Mouse (Mus musculus) cerebellum, adult 9-11 months (tissue): ENCODE measurements at regions not wholly inside any gene's neighbourhood (a gene's known extent, or its start where the extent isn't known, plus 50 kb on each side); places are given as distances from the start of the nearest gene placed in this dataset.

ENCODE experiments used
- DNase-seq: peaks from one replicate; pipeline ENCODE4 v3.0.0; 2022

DNA sequence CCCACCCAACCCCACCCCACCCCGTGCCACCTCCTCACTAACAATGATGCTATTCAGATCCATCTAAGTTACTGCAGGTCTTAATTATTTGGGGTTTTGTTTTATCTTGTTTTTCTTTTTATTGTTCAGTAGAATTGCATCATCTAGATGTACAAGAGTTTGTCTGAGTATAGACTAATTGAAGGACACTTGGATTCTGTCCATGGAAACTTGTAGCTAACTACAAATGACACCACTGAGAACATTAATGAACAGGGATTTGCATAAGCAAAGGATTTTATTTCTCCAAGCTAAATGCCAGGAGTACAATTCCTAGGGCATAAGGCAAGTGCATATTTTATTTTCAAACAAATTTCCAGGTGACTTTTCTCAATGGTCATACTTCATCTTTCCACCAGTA is 318.4 kb upstream of the Slc7a11 start:
- DNase-seq = no peak

DNA sequence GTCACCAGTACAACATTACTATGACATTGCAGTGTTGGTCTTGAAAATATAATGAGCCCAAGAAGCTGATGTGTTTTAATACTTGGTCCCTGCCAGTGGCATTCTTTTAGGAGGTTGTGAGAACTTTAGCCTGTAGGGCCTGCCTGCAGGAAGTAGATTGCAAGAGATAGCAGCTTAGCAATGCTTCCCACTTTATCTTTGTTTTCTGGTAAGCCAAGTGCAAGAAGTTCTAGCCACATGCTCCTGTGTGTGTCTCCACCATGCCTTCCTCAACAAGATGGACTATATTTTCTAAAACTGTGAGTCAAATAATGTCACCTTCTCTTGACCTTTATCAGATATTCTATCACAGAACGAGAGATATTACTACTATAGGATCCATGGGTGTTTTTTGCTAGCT is 314.7 kb upstream of the Slc7a11 start:
- DNase-seq = no peak

GRCm38 (mm10) chr3:50737173-50737572 is 293.8 kb upstream of the Slc7a11 start:
- no peak for DNase-seq

DNA sequence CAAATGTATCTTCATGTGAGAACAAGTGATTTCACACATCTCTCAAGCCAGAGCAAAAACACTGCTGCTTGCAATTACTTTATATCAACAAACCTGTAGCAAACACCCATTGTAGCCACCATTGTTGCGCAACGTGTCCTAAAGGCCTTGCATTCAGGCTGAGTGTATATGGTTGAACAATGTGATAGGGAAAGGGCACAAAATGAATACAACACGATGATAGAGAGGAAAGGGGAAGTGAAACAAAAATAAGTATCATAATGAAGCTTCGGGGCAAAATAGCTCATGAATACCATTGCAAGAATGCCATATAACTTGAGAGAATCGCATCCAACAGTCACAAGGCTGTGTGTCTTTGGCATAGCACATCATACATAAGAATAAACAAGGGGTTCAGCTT is 275.6 kb upstream of the Slc7a11 start:
- no peak for DNase-seq

DNA sequence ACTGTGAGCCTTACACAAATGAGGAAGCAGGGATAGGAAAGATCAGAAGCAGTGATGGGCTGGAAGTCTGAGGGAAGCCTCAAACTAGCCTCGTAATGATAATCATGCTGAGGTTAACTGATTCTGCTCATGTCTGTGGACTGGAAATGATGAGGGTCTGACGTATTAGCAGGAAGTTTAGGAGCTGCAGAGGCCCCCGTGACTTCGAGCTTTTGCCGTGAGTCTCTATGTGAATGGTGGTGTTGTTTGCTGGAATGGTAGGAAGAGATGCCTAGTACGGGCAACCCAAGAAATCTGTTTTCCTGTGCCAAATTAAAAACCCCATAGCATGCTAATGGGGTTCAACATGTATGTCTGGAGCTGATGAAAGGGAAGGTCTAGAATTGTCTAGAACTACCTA is 270.0 kb upstream of the Slc7a11 start:
- DNase-seq = no peak

GRCm38 (mm10) chr3:50709415-50709989 is 266.1 kb upstream of the Slc7a11 start:
- DNase-seq = no peak

- no peak for DNase-seq
Measured at GRCm38 (mm10) chr3:50706707-50707106, 263.3 kb upstream of the Slc7a11 start.

- DNase-seq = no peak
Measured at GRCm38 (mm10) chr3:50694904-50695680, 251.7 kb upstream of the Slc7a11 start.

DNA sequence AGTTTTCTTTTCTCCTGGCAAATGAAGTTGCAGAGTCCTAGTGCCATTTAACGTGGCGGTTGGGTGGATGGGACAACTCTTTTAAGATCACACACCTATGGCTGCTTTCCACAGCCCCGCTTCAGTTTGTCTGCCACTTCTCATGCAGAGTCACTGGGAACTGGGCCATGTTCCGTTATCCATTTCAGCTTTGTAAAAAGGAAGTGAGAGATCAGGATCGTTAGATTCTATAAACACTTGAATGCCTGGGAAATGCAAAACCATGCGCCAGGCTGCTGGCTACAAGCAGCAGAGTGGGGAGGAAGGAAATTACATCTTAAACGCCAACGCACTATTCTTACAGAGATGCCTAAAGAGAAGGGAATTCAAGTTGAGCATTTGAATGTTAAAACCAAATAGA is 251.1 kb upstream of the Slc7a11 start:
- peak; percentile 6 for DNase-seq

DNA sequence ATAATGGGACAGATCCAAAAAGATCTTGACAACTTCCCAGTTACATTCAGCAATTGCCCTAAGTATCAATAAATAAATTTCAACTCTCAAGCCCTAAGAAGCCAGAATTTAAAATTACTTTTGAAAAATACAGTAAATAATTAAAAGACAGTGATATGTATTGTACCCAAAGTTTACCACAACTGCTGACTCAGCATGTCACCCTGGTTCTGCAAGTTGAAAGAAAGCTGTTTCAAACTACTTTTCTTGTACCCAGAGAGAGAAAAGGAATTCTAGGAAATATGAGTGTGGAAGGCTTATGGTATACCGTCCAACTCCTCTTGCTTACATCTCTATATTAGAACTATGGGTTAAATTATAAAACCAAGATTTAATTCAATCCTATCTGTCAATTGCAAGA is 248.9 kb upstream of the Slc7a11 start:
- DNase-seq = no peak

DNA sequence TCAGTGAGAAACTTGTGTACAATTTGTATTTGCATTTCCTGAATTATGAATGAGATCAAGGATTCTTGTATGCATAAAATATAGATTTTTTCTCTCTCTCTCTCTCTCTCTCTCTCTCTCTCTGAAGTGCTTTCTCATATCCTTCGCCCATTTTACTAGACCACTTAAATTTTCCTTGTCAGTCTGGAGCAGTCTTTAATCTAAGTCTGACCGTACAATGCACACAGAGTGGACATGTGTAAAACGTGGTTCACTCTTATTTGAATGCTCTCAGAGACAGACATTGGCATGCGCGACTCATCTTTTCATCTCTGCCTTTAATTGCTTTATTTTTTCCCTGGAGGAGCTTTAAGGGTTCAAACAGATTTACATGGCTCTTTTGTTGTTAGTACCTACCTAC is 247.3 kb upstream of the Slc7a11 start:
- DNase-seq = no peak

GRCm38 (mm10) chr3:50689375-50689774 is 246.0 kb upstream of the Slc7a11 start:
- no peak for DNase-seq

- no peak for DNase-seq
Measured at GRCm38 (mm10) chr3:50687755-50688154, 244.3 kb upstream of the Slc7a11 start.

DNA sequence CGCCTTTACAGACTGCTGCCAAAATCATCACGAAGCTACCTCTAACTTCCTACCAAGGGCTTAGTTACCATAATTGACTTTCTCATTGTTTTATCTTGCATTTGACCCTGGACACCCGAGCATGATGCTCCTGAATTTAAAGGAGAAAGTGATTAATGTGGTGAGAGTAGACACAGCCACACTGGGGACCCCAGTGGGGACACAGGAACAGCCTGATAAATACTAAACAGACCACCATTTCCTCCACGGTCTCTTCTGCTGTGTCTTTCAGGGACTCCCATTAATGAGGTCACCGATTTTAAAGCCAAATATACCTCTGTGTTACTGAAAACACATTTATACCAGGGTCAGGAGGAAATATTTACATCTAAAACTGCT is 235.2 kb upstream of the Slc7a11 start:
- DNase-seq = no peak

GRCm38 (mm10) chr3:50677953-50678610 is 234.7 kb upstream of the Slc7a11 start:
- no peak for DNase-seq

GRCm38 (mm10) chr3:50675769-50676168 is 232.4 kb upstream of the Slc7a11 start:
- no peak for DNase-seq

DNA sequence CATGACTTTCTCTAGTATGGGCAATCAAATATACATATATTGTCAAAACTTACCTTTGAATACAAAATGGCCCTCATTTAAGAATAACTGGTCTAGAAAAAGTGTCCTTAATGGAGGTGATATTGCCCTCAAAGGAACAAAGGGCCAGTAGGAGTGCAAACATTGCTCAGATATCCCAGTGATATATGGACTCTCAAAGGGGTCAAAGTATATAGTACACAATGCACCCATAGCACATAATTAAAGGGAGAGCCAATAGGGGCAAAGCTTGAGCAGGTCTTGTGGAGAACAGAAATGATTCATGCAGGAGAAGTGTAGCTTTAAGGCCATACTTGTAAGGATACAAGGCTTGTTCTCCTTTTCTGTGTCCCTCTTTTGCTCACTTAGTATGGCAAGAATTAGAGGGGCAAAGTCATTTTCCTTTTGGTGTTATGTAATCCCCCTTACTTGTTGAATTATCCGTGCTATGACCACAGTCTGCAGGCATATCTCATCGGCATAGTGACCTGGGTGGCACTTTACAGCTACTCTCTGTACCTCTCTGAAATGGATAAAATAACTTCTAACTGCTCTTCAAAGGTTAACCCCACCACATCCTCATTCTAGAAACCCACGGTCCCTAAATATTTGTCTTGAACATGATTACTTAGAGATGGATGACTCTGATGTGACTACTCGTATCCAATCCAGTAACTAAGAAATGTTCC is 231.6 kb upstream of the Slc7a11 start:
- no peak for DNase-seq

DNA sequence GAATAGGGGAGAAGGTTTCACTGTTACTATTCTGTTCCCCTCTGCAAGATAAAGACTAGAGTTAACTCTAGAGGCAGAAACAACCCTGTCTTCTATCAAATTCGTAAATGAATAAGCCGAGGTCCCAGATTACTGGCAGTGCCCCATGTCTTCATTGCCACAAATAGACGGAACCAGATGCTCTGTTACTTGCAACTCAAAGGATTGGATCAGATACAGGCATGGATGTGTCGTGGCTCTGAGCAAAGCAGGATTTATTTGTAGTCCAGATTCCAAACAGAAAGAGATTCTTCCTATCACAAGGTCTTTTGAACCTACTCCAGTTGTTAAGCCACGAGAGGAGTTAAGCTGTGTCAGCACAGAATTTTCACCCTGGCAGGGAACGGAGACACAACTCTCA is 221.9 kb upstream of the Slc7a11 start:
- no peak for DNase-seq

DNA sequence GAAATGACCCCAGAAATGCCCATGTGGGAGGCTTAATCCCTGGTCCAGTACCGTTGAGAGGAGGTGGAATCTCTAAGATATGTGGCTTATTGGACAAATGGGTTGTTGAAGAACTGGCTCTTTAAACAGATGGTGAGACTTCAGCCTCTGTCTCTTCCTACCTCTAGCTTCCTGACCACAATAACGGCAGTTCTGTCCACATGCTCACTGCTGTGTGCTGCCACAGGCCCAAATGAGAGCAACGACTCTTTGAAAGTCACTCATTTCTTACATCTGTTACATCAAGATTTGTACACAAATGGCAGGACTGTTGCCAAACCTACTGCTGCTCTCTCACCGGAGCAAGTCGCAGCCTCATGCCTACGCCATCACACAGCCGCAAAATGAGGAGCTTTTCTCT is 217.6 kb upstream of the Slc7a11 start:
- DNase-seq = no peak

DNA sequence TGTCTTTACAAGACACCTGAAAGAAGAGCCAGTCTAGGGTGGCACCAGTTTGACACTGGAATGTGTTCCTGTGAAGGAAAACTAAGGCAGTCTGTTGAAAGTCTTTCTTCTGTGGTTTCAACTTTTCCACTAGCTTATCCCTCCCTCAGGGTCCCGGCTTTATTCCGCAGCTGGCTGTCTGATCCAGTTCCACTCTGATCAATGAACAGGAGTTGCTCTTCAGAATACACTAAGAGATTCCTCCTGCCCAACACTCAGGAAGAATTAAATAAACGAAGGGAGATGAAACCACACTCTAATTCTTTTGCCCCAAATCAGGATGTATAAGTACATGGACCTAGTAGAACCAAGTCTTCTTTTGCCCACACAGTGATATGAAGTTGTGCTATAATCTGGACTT is 217.2 kb upstream of the Slc7a11 start:
- no peak for DNase-seq

- no peak for DNase-seq
Measured at GRCm38 (mm10) chr3:50657890-50658289, 214.5 kb upstream of the Slc7a11 start.

DNA sequence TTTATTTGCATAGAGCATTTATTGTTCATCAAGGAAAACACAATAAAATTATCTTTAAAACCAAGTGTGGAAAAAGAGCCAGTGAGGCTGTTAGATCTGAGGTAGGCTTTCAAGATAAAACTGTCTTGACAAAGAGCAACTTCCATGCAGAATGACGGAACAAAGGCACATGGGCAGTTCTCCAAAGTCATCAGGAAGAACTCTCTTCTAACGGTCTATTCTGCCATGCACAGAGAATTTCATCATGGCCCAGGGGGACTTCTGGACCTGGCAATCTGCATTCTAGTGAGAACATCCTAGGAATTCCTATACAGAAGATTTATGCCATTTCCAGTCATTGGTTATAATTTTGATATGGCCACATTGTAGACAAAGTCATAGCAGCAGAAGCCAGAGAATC is 211.0 kb upstream of the Slc7a11 start:
- DNase-seq = no peak

DNA sequence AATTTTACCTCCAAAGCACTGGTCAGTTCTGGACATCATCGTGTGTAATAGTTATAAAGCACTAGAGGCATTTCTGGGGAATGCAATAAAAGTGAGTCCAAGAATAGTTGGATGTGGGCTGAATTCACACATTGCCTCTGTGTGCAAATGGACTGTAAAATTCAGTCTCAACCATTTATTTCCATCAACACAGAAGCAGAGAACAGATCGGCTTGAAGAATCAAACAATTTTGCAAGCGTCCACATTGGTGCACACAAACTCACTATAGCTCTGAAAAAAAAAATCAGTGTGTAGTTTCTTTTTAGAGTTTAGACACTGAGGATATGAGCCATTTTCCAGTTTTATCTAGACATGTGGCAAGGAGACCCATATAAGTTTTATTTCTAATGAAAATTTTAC is 208.9 kb upstream of the Slc7a11 start:
- DNase-seq = no peak

DNA sequence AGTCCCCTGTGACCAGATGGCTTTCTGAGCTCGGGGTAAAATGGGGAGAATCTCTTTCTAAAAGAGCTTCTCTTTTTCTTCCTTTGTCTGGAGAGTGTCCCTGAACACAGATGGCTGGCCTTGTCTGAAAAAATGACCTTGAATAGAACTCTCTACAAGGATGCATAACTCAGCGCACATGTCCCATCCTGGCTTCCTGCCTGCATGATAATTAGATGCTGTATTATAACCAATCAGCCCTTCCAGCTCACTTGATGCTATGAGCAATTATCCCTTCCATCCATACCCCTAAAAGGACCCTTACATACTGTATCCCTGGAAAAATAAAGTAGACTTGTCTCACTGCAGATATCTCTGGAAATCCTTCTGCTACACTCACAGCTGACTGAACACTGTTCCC is 199.7 kb upstream of the Slc7a11 start:
- DNase-seq = no peak
